Mouse (Mus musculus) myocyte (in vitro differentiated cells): ENCODE measurements at regions not wholly inside any gene's neighbourhood (a gene's known extent, or its start where the extent isn't known, plus 50 kb on each side); places are given as distances from the start of the nearest gene placed in this dataset.

Experiments used
- E2F4 ChIP-seq: IDR thresholded peaks from one replicate; pipeline ENCODE4 v1.6.1; 2011; ENCODE audit warnings: mild to moderate bottlenecking, control low read depth, moderate library complexity; ENCODE audit not compliant: insufficient read depth
- MYOG ChIP-seq, 3 experiments: IDR thresholded peaks; one replicate each; pipeline ENCODE4 v1.6.1; 2011; ENCODE audit warnings: control low read depth in 2 of 3, low read depth in 2 of 3, mild to moderate bottlenecking in 2 of 3; ENCODE audit not compliant: insufficient read length in 2 of 3, control insufficient read depth in 1 of 3, insufficient read depth in 1 of 3
- POLR2A ChIP-seq: IDR thresholded peaks from one replicate; pipeline ENCODE4 v1.6.1; 2011; ENCODE audit warnings: low read depth, mild to moderate bottlenecking, control low read depth, moderate library complexity; ENCODE audit not compliant: insufficient read length

- TF ChIP-seq MYOG (IDR thresholded peaks at IDR 0.05; ENCODE audit: control insufficient read depth in 1 of 3, insufficient read depth in 1 of 3, insufficient read length in 2 of 3, low read depth in 2 of 3) (no peak), E2F4 (no peak), POLR2A (no peak)
Observed at GRCm38 (mm10) chr6:22635141-22635540, 240.2 kb upstream of the Ptprz1 start.
